Mouse (Mus musculus) CD8-positive naive resting alpha-beta T cell, adult 2 months (primary cell): ENCODE results near the gene Zmynd11.
A peak's percentile ranks its signal among the peaks of the same experiment; 100 is the strongest.
"Not testable (repeated sequence)": the region's sequence is repeated elsewhere in the genome, so short reads cannot be mapped to it uniquely, and the experiment has no call there.

Experiments used
- DNase-seq, 2 experiments: peaks; one replicate each; pipeline ENCODE4 v3.0.0; 2022; ENCODE audit warnings: low read depth in 2 of 2, low spot score in 2 of 2

Gene Zmynd11

DNA sequence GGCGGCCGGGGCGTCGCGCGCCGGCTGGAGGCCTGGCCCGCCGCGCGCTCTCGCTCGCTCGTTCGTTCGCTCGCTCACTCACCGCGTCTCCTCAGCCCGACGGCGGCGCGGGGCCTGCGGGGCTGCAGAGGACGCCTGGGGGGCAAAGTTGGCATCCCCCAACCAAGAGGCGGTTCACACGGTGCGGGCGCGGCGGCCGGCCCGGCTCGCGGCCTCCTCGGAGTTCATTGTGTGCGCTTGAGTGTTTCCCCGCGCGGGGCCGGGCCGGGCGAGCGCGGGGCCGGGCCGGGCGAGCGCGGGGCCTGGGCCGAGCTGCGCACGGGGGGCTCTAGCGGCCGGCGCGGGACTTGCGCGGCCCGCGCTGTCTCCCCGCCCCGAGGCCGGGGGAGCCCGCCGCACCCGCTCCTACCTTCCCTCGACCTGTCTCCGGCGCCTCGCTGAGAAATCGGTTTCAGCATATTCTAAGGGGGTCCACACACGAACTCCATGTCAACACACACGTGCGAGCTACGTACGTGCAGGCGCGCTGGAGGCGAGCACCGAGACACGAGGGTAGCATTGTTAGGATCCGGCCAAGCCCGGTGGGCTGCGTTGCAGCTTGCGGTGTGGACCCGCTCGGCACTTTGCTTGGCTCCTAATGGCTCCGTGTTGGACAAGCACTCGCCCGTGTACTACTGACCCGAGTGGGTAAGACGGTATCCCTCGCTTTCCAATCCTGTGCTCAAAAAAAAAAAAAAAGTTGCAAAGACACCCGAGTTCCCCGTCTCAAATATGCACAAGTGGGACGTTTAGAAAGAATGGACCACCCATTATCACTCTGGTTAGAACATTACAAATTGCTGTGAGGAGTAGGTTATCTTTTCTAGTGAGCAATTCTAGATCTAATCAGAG is at the start of gene Zmynd11:
TSS of gene Zmynd11 (minus strand) at position 685 of the 891 bp plus-strand sequence.
- peak; percentile 36 to 51 for DNase-seq

DNA sequence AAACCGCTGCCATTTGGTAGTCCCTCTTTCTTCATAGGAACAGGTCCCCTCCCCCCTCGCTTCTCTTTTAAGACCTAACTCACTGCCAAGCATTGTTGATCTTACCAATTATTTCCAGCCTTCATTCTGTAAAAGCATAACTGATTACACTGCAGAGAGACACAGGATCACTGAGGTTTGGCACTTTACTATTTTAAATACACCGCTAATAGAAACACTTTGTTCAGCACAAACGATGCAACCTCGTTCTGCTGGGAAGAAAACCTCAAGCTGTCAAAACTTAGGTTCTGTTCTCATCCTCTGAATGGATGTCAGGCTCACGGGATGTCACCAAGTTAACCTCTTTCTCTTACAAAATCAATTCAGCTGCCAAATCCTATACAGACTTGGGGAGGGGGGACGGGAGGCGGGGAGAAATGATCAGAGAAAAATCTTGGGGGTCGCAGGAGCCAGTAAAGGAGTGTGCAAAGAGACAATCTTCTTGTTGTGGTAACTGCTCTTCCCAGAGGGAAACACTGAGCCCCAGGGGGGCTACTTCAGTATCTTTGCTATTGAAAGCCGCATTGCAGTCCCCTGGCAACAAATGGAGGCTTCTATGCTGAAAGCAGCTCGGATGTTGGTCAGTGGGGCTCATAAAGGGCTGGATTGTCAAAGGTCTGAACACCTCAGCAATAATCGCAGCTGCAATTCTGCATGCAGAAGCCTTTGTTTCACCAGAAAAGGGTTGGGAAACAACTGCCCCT is 30.9 kb upstream of the Zmynd11 start:
- DNase-seq = no peak

DNA sequence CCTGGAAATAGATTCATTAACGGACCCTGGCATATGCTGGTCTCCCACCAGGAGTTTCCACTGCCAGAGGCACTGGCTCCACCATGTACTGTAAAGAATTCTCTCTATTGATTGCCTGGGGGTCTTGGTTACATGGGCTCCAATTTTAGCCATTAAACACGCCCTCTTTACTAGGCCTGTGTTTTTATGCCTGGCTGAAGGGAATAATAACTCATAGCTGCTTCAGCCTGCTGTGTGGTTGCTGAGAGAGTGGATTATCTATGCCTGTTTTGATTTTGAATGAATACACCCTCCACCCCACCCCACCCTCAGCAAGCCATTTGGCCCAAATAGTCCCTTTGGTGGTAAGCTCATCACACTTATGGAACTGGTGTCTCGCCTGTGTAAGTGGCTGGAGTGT is 20.9 kb upstream of the Zmynd11 start:
- DNase-seq = no peak

DNA sequence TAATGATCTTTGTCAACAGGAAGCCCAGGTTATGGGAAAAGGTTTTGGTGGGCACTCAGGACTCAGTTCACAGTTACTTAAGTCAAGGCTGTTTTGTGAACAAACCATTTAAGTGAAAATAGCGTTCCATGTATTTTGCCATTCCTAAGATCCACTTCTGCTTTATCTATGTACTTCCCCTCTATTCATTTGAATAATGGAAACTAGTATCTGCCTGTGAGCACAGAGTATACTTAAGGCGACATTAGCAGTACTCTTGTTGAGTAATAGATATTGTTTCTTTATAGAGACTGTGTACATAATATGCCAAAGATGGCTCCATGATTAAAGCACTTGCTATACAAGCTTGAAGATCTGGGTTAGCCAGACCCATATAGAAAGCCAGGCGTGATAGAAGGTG is 18.6 kb upstream of the Zmynd11 start:
- no peak for DNase-seq

DNA sequence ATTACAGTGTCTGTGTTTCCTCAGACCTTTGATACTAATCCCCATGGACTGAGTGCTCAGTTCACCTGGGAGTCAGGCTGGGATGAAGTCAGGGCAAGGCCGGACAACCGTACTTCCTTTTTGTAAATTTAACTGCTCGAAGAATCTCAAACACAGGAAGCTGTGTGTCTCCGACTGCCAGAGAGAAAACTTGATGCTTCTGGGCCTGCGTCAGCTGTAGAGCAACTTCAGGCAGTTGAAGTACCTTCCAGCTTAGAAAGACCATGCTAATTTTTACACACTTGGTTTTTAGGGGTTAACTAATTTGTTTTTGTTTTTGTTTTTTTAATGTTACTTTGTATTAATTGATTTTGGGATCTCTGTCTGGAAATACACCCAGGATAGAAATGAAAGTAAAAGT is 10.8 kb upstream of the Zmynd11 start:
- peak; percentile 10 to 32 for DNase-seq

DNA sequence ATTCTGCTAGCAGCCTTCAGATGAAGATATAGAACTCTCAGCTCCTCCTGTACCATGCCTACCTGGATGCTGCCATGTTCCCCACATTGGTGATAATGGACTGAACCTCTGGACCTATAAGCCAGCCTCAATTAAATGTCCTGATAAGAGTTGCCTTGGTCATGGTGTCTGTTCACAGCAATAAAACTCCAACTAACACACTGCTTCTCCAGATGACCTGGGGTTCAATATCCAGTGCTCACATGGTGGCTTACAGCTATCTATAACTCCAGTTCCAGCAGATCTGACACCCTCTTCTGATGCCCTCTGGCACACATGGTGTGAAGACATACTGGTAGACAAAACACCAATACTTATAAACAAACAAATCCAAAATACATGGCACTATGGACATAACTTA is 8.9 kb upstream of the Zmynd11 start:
- DNase-seq = no peak

DNA sequence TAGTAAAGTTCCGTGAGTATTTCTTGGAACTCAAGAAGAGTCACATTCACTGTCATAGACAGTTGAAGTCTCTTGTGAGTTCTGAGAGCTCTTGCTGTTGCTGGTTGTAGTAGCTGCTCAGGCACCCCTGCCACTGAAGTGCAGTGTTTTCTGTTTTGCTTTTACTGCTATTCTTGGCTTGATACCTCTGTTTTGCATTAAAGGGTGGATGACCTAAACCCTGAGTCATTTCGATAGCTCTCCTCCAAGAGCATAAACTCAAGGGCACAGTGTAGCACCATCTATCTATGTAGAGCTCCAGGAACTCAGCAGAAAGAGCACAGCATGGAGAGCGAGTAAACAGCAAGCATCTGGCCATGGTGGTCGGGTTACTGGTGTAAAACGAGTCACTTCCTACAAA is 2.1 kb upstream of the Zmynd11 start:
- DNase-seq = no peak

DNA sequence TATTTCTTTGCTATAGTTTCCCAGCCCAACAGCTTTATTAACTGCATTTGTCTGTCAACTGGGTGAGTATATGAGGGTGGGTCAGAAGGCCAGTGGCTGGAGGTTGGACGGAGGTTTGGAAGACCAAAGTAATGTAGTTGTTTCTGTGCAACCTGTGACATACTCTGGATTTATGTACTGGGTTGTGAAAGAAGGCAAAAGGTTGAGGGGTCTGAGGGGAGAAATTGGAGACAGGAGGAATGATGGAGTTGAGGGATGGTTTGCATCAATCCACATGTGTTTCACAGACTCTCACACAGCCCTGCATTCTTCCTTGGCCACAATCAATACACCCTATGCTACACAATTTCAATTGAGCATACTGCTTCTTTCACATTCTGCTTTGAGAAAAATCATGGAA is 1.4 kb upstream of the Zmynd11 start:
- no peak for DNase-seq

DNA sequence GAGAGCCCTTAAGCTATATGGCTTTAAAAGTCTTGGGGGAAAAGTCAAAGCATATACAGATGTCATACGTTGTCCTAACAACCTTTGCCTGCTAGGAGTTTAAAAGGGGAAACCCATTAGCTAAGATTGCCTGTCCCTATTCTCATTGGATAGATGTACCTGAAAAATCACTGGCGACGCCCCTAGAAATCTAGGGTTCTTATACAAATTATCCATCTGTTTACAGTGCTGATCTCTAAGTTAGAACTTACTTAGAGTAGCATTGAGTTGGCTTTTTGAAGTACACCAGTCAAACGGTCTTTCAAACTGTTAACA is 364 bp upstream of the Zmynd11 start:
- DNase-seq = peak in 1 of 2 experiments; percentile 10

DNA sequence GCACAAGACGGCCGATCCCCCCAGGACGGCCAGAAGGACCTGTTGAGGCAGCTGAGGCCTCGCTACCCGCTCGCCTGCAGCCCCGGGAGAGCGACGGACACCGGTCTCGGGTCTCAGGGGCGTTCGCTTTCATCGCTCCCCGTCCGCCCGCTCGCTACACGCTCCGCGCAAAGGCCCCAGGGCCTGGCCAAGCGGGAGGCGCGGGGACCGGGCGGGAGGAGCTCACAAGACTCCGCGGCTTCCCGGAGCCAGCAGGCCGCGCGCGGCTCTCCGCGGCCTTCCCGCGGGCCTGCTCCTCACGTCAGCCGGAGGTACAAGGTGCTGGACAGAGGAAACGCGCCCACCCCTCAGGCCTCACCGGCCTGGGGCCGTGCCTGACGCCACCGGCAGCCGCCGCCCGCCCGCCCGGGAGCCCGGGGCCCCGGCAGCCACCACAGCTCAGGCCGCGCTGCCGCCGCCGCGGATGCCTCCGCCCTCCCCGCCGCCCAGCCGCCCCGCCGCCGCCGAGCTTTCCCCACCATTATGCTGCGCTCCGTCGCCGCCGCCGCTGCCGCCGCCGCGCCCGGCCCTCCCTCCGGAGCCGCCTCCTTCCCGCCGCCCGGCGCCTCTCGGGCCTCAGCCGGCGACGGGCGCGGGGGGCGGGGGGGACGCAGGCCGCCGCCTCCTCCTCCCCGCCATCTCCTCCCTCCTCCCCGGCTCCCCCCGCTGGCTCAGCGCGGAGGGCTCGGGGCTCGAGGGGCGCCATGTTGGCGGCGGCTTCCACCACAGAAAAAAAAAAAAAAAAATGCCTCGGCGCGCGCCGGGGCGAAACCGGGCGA is 1.1 kb downstream of the Zmynd11 start:
- DNase-seq = peak; percentile 59

DNA sequence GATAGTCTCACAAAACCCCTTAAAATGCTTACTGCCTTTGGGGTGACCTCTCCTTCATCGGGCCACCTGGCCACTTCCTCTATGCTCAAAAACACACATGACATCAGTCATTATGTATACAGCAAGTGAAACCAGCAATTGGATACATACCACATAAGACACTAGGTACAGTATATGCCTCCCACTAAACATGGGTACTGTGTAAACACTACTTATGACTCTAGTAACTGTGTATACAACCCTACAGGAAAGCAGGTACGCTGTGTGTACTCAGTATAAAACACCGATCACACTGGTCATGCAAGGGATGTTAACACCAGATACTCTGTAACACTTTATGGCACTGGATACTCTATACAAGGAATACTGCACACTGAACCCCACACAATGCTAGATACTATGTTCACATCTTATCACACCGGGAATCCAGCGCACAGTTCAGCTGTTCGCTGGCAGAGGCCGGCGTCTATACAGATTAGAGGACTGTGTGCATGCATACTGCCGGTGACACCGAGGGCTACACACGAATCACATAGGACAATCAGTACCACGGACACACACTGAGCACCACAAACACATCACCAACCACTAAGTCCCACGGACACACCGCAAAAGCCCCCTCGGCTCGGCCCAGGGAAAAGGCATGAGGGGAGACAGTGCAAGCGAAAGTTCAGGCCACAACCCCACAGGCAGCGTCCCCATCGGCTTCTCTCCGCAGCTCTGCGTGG is 1.9 kb downstream of the Zmynd11 start:
- peak; percentile 13 to 20 for DNase-seq

DNA sequence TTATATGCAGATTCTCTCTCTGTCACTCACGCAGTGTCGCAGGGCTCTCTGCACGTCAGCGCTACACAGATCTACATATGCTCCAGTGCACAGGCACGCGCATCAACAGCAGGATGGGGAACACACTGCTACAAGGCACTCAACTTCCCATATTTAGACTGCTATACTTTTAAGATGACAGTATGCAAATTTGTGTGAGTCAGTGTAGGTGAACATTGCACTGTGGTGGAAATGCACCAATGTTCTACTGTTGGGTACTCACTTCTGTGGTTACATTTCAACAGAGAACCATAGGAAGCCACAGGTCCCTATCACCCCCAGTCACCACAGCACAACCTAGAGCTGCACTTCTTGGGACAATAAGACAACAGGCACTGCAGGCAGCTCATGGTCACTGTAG is 5.1 kb downstream of the Zmynd11 start:
- DNase-seq = peak; percentile 35 to 37

DNA sequence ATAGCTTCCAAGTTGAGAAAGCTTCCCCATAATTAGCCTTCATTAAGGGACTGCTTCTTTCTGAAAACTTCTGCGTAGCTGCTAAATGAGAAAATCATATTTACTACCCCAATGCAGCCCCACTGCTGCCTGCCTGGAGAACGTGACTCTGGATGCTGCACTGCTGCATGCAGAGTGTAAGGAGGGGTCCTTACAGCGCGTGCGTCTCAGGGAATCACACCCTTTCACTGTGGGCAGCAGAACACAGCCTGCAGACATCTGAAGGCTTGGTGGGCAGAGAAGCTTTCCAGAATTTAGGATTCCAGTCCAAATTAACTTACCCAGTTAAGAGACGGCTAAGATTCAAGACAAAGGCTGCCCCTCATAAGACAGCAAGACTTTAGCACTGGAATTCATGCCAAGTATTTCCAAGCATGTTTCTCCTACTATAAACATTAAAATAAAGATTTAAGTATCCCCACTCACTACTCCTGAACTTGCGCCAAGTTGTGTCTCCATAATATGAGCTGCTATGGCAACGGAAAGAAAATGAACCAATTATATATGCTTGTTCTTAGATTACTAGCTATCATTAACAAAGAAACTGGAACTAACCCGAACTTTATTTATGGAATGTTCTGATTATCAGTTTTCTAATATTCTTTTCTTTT is 7.2 kb downstream of the Zmynd11 start:
- DNase-seq = no peak

DNA sequence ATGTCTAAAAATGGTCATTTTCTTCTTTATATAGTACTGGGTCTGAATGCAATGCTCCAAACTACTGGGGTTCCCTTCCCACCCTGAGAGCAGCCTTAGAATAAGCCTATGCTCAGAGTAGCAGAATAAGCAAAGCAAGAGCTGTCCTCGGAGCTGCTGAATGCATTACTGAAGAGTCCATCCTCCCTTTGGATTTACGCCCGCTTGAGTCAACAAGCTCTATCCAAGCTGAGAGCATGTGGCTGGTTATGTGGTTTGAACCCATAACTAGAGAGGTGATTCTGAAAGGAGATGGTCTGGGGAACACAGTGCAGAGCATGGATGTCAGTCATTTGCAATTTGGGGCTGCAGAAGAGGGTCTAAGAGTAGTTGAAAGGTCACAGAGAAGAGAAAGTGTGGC is 11.4 kb downstream of the Zmynd11 start:
- DNase-seq = no peak

DNA sequence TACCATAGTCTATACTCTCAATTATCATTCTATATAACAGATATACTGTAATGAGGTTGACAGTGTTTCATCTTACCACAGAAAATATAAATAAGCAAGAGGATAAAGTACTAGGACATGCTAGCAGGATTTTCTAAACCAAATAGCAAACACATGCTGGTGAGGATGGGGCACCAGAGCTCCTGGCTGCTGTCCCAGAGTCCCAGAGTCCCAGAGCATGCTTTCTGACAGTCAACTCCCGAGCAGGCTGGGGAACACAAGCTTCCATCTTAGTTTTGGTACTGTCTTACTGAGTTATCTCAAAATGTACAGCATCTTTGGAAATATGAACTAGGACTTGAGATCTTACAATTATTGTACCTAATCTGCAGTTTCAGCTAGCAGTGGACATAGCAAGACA is 14.8 kb downstream of the Zmynd11 start:
- DNase-seq = no peak

DNA sequence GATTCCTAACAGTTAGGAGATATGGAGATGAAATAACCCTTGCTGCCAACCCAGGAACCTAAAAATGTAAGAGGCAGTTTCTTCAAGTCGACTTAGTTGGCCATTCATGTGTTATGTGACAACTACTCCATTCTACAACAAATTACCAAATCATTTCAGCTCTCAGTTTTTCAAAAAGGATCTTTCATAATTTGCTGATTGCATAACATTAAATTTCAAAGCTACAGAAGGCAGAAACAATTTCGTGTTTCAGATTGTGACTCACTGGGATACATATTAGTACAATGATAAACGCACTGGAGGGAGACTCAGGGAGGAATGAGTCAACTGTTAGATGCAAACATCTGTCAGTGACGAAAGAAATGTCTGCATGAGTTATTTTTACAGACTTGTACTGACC is 15.3 kb downstream of the Zmynd11 start:
- DNase-seq = no peak

DNA sequence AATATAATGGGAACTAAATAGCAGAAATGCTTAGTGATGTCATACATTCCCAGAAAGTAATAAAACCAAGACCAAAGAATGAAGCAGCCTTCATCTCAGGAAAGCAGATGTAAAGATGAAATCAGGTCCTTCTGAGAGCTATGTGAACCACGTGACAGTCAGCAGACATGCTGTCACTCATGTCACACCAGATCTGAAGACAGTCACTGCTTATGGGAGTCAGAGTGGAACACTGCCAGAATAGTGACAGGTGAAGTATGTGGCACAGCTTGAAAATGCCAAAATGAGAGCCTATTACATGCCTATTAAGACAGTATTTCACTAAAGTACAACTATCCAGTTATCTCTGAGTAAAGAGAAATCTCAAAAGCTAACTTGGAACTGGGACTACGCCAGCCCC is 26.9 kb downstream of the Zmynd11 start:
- no peak for DNase-seq

DNA sequence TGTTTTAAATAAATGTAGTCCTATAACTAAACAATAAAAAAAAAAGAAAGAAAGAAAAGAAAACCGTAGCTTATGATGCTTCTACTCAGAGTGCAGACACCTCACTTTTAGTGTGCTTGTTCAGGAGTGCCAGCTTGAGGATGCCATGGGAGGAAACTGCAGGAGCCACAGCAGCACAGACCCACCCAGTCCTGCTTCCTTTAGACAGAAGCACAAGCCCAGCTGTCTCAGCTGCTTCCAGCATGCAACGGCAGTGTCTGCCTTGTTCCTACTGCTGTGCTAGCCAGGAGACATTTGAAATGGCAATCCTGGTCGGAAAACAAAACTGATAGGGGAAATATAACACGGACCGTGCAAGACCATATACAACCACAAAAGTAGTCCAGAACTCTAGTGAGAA is 28.1 kb downstream of the Zmynd11 start:
- no peak for DNase-seq

DNA sequence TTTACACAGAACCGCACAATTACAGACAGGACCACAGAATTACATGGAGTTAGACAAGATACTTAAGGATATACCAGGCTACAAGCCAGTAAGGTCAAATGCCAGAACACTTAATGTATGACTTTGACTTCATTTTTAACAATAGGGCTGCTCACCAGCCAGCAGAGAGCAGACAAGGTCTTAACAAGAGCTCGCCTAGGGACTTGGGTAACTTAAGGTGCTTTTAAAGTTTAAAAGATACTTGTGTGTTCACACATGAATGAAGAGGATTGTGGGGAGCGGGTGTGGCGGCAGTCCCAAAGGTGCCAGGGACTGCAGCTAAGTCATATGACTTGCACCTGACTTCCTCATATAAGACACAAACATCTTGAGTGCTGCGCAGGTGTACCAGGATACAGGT is 32.9 kb downstream of the Zmynd11 start:
- DNase-seq = not testable (repeated sequence)

DNA sequence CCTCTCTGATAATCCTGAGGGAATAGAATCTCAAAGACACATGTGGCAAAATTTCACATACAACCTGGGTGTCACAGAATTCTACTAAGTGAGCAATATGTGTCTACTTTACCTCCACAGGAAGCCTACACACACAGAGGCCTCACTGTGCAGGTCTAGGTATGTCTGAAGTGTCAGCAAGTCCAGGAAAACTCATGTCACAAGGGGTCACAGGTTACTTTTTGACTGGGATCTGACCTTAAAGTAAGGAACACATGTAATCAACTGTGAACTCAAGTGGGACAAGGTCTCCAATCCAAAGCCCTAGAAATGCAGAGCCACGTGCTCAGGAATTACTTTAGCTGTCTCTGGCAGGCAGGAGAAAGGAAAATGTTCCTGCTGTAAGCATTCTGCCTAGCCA is 36.1 kb downstream of the Zmynd11 start:
- DNase-seq = no peak

DNA sequence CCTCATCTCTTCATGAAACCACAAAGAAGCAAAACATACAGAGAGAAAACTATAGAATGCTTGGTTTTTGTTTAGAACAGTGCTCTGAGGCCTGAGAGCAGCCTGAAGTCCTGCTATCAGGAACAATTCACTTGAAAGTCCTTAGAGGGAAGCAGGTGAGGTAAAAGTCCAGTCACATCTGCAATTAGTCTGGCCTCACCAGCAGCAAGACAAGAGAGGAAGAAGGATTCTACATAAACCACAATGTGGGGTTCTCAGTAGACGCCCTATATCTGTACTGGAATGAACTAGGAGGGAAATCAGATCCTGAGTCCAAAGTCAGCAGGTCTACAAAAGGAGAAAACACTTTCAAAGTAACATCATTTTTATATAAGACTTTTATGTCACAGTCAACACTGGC is 49.9 kb downstream of the Zmynd11 start:
- DNase-seq = no peak
